Mouse (Mus musculus) cortical plate, adult 2 months (tissue): ENCODE data around the gene Ctnnd2.

ENCODE experiments used
- CTCF ChIP-seq: fragments of 200-500 bp; IDR thresholded peaks from 2 replicates; pipeline ENCODE4 v1.5.1; 2011; ENCODE audit warnings: mild to moderate bottlenecking, control low read depth, low read length; ENCODE audit not compliant: insufficient read depth; ENCODE audit errors: extremely low read depth
- POLR2A ChIP-seq: fragments of 200-500 bp; IDR thresholded peaks from 2 replicates; pipeline ENCODE4 v1.6.1; 2011; ENCODE audit warnings: mild to moderate bottlenecking, low read length, control low read depth; ENCODE audit not compliant: insufficient read depth; ENCODE audit errors: extremely low read depth

- no peak for TF ChIP-seq POLR2A
- no peak for TF ChIP-seq CTCF
Measured at GRCm38 (mm10) chr15:30867429-30867828, 695.0 kb downstream of the Ctnnd2 start.
